Mouse (Mus musculus): ENCODE results near the gene Olfr294. TPM values are rescaled to one million over a fixed set of nuclear protein-coding genes. Genes with fewer than 3 reads are reported as not detected.

Olfr294 gene
- polyA plus RNA-seq (2012; rRNA removed): not detected in 2 replicates

DNA sequence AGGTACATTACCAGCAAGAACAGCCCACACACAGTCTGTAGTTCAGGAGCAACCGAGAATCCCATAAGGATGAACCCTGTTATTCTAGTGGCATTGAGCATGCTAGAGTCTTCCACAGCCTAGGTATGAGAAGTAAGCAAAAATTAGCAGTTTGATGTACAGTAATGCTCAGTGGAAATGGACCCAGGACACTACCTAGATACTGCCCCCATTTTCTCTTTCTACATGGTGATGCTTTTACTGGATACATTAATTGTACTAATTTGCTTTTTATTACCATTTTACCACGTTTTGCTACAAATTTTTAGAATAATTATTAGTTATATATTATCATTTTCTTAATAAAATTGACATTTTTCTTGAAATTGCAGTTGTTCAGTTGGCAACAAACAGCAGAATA lies at the start of gene Olfr294:
TSS of gene Olfr294 (minus strand) at position 101 of the 400 bp plus-strand sequence.
- Histone ChIP-seq H3K36me3 (ENCODE audit: control insufficient read depth, insufficient read depth, low read length) (no peaks in the 10 kb centered on the region), H3K27ac (ENCODE audit: insufficient read depth, low read depth, low read length) (no peak within 1 kb of the TSS), H3K27me3 (replicated peaks; ENCODE audit: control insufficient read depth, insufficient read depth, low read length) (no peaks in the 10 kb centered on the region; the same call in 1 of the 2 replicates), H3K4me1 (ENCODE audit: control insufficient read depth, insufficient read depth, low read length) (no peaks in the 10 kb centered on the region), H3K4me3 (ENCODE audit: insufficient read depth, low read depth, low read length) (no peak within 1 kb of the TSS)
- TF ChIP-seq POLR2A (IDR thresholded peaks at IDR 0.05; ENCODE audit: low read depth, low read length) (no peak), CTCF (conservative IDR thresholded peaks at IDR 0.05; ENCODE audit: insufficient read depth, insufficient read length, low read depth, low read length) (no peak)
- 58% methylated on average over 2 of the region's 2 CpGs for WGBS
- no peak for DNase-seq

DNA sequence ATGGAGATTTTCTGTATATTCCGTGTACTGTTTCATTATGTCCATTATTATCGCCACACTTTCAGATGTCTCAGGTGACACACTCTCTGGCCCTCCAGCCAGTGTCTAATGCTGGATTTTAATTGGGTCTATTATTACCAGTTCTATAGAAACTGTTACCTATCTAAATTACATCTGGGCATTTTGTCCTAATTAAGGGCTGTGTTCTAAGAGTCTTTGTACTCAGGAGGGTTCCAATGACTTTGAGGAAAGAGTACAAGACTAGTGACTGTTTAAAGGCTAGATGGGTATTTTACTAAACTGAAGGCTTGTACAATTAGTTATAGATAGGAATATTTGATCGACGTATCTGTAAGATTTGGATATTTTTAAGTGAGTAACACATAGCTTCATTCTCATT lies 32.3 kb upstream of the Olfr294 start, which contains the start of gene Olfr293:
TSS of gene Olfr293 (plus strand) at position 301 of the 400 bp plus-strand sequence.
- Histone ChIP-seq H3K27me3 (replicated peaks; ENCODE audit: control insufficient read depth, insufficient read depth, low read length) (no peaks in the 10 kb centered on the region), H3K36me3 (ENCODE audit: control insufficient read depth, insufficient read depth, low read length) (no peaks in the 10 kb centered on the region), H3K27ac (ENCODE audit: insufficient read depth, low read depth, low read length) (no peak within 1 kb of the TSS), H3K4me1 (ENCODE audit: control insufficient read depth, insufficient read depth, low read length) (no peaks in the 10 kb centered on the region), H3K4me3 (ENCODE audit: insufficient read depth, low read depth, low read length) (no peak within 1 kb of the TSS)
- no peak for DNase-seq
- no peak for TF ChIP-seq CTCF (conservative IDR thresholded peaks at IDR 0.05; ENCODE audit: insufficient read depth, insufficient read length, low read depth, low read length)
- no peak for TF ChIP-seq POLR2A (IDR thresholded peaks at IDR 0.05; ENCODE audit: low read depth, low read length)
- WGBS: 93% methylated on average over 4 of the region's 4 CpGs

DNA sequence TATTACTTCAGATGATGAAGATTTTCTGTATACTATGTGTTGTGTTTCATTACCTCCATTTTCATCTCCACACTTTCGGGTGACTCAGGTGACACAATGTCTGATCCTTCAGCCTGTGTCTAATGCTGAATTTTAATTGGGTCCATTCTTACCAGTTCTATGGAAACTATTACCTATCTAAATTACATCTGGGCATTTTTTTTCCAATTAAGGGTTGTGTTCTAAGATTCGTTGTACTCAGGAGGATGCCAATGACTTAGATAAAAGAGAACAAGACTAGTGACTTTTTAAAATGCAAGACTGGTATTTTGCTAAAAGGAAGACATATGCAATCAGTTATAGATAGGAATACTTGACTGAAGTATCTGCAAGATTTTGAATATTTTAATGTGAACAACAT lies 32.9 kb downstream of the Olfr294 start, which contains the start of gene Olfr295:
TSS of gene Olfr295 (plus strand) at position 301 of the 400 bp plus-strand sequence.
- H3K4me3 ChIP-seq (ENCODE audit: insufficient read depth, low read depth, low read length): no peak within 1 kb of the TSS
- no peaks in the 10 kb centered on the region for H3K4me1 ChIP-seq (ENCODE audit: control insufficient read depth, insufficient read depth, low read length)
- no peaks in the 10 kb centered on the region for H3K36me3 ChIP-seq (ENCODE audit: control insufficient read depth, insufficient read depth, low read length)
- DNase-seq: no peak
- H3K27me3 ChIP-seq (replicated peaks; ENCODE audit: control insufficient read depth, insufficient read depth, low read length): no peaks in the 10 kb centered on the region
- WGBS: 71% methylated on average over 2 of the region's 2 CpGs
- no peak for TF ChIP-seq POLR2A (IDR thresholded peaks at IDR 0.05; ENCODE audit: low read depth, low read length)
- TF ChIP-seq CTCF (conservative IDR thresholded peaks at IDR 0.05; ENCODE audit: insufficient read depth, insufficient read length, low read depth, low read length): no peak
- H3K27ac ChIP-seq (ENCODE audit: insufficient read depth, low read depth, low read length): no peak within 1 kb of the TSS

Other genes with a start within 250 kb of the Olfr294 start
- gene Olfr305, start 249.7 kb downstream of the Olfr294 start, polyA plus RNA-seq (2012; rRNA removed): not detected in 2 replicates
- gene Olfr304, start 230.0 kb downstream of the Olfr294 start, polyA plus RNA-seq (2012; rRNA removed): not detected in 2 replicates
- gene Olfr303, start 218.9 kb downstream of the Olfr294 start, polyA plus RNA-seq (2012; rRNA removed): not detected in 2 replicates
- gene Olfr301, start 212.8 kb downstream of the Olfr294 start, polyA plus RNA-seq (2012; rRNA removed): not detected in 2 replicates
- not detected in 2 replicates for gene Olfr299, start 156.7 kb downstream of the Olfr294 start, polyA plus RNA-seq (2012; rRNA removed)
- not detected in 2 replicates for gene Olfr298, start 124.2 kb downstream of the Olfr294 start, polyA plus RNA-seq (2012; rRNA removed)
- gene Olfr297, start 96.7 kb downstream of the Olfr294 start, polyA plus RNA-seq (2012; rRNA removed): not detected in 2 replicates
- gene Olfr295, start 32.8 kb downstream of the Olfr294 start, polyA plus RNA-seq (2012; rRNA removed): not detected in 2 replicates
- not detected in 2 replicates for gene Olfr293, start 32.4 kb upstream of the Olfr294 start, polyA plus RNA-seq (2012; rRNA removed)
- not detected in 2 replicates for gene Olfr292, start 71.7 kb upstream of the Olfr294 start, polyA plus RNA-seq (2012; rRNA removed)
- gene Folh1, start 159.3 kb upstream of the Olfr294 start, polyA plus RNA-seq (2012; rRNA removed): 45.7 and 49.4 TPM in 2 replicates
- gene Vmn2r77, start 178.4 kb upstream of the Olfr294 start, polyA plus RNA-seq (2012; rRNA removed): 0.13 and 0.15 TPM in 2 replicates